Mouse (Mus musculus): ENCODE measurements around the gene 9130230L23Rik. TPM values are rescaled to one million over a fixed set of nuclear protein-coding genes. Genes with fewer than 3 reads are reported as not detected.

Gene 9130230L23Rik
- polyA plus RNA-seq, 1 experiment from 2014 or later = 1.7 TPM

DNA sequence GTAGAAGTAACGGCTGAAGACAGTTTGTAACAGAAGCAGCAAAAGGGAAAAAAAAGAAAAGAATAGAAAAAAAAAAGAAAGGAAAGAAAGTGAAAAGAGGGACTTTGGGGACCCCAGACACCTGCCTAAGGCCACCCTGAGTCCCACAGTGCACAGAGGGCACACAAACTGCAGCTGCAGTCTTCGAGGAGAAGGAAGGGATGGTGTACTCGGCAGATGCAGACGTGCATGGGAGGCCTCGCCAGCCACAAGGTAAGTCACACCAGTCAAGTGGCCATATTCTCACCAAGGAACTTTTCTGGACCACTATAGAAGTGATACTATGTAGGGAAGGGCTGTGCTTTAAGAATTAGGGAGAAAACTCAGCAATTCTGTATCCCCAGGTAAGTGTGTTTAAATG lies 69.3 kb downstream of the 9130230L23Rik start, which contains the start of gene Chrna9:
Gene Chrna9 (plus strand): TSS at position 139 of the 400 bp plus-strand sequence.
- Histone ChIP-seq H3K9me3 (ENCODE audit: low read length) (no peaks in the 10 kb centered on the region), H3K27me3 (replicated peaks; ENCODE audit: insufficient read depth, low read length) (no peaks in the 10 kb centered on the region), H3K4me2 (replicated peaks; ENCODE audit: low read depth, low read length) (no peak within 1 kb of the TSS), H3K4me1 (ENCODE audit: insufficient read depth, low read depth, low read length) (no peaks in the 10 kb centered on the region), H3K36me3 (ENCODE audit: insufficient read depth, low read length) (no peaks in the 10 kb centered on the region), H3K9ac (replicated peaks; ENCODE audit: low read depth) (no peak within 1 kb of the TSS), H3K27ac (ENCODE audit: low read length) (no peak within 1 kb of the TSS), H3K4me3 (ENCODE audit: low read depth, low read length) (no peak within 1 kb of the TSS)
- 83% methylated on average over 5 of the region's 5 CpGs for WGBS
- DNase-seq (ENCODE audit: low spot score) (no peak), ATAC-seq (no peak)
- no peak for TF ChIP-seq EP300 (IDR thresholded peaks at IDR 0.05)
- TF ChIP-seq CTCF (IDR thresholded peaks at IDR 0.05) = no peak

DNA sequence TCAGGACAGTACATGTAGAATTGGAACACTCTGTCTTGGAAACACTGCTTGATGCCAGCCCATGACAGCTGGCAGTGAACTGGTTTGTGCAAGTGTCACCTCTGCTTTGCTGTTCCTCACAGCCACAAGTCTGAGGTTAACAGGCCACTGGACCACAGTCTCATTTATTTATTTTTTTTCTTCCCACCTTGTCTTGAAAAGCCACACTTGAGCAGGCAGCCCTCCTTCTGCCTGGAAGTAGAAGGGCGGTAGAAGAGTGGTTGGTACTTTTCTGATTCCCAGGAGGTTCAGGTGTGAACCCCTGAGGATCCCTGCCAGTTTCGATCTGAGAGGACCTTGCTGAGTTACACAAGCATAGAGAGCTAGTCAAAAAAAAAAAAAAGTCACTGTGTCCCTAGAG lies 70.3 kb downstream of the 9130230L23Rik start:
- H3K27ac ChIP-seq (ENCODE audit: low read length) = no peak overlapping the region
- TF ChIP-seq CTCF (IDR thresholded peaks at IDR 0.05) (no peak), EP300 (IDR thresholded peaks at IDR 0.05) (no peak)
- whole genome bisulfite sequencing = 67% methylated on average over 2 of the region's 2 CpGs
- no peak for ATAC-seq
- H3K9ac ChIP-seq (replicated peaks; ENCODE audit: low read depth) = no peak overlapping the region
- H3K9me3 ChIP-seq (ENCODE audit: low read length) = no peaks in the 10 kb centered on the region
- no peaks in the 10 kb centered on the region for H3K4me1 ChIP-seq (ENCODE audit: insufficient read depth, low read depth, low read length)
- H3K36me3 ChIP-seq (ENCODE audit: insufficient read depth, low read length) = no peaks in the 10 kb centered on the region
- H3K4me3 ChIP-seq (ENCODE audit: low read depth, low read length) = no peak overlapping the region
- H3K27me3 ChIP-seq (replicated peaks; ENCODE audit: insufficient read depth, low read length) = no peaks in the 10 kb centered on the region
- DNase-seq (ENCODE audit: low spot score) = no peak
- no peak overlapping the region for H3K4me2 ChIP-seq (replicated peaks; ENCODE audit: low read depth, low read length)

DNA sequence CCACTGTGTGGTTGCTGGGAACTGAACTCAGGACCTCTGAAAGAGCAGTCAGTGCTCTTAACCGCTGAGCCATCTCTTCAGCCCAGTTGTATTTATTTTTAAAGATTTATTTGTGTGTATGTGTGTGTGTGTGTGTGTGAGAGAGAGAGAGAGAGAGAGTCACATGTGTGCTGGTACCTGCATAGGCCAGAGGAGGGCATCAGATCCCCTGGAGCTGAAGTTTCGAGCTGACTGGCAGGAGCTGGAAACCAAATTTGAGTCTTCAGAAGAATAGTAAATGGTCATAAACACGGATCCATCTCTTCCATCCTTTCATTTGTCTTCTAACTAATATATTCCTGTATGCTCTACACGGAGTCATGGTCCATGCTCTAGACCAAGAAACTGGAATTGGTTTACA lies 70.8 kb downstream of the 9130230L23Rik start:
- Histone ChIP-seq H3K27ac (ENCODE audit: low read length) (no peak overlapping the region), H3K4me2 (replicated peaks; ENCODE audit: low read depth, low read length) (no peak overlapping the region), H3K4me3 (ENCODE audit: low read depth, low read length) (no peak overlapping the region), H3K9me3 (ENCODE audit: low read length) (no peaks in the 10 kb centered on the region), H3K4me1 (ENCODE audit: insufficient read depth, low read depth, low read length) (no peaks in the 10 kb centered on the region), H3K9ac (replicated peaks; ENCODE audit: low read depth) (no peak overlapping the region), H3K27me3 (replicated peaks; ENCODE audit: insufficient read depth, low read length) (no peaks in the 10 kb centered on the region), H3K36me3 (ENCODE audit: insufficient read depth, low read length) (no peaks in the 10 kb centered on the region)
- ATAC-seq = no peak
- WGBS = 83% methylated on average over 4 of the region's 4 CpGs
- DNase-seq (ENCODE audit: low spot score) = no peak
- no peak for TF ChIP-seq CTCF (IDR thresholded peaks at IDR 0.05)
- TF ChIP-seq EP300 (IDR thresholded peaks at IDR 0.05) = no peak

DNA sequence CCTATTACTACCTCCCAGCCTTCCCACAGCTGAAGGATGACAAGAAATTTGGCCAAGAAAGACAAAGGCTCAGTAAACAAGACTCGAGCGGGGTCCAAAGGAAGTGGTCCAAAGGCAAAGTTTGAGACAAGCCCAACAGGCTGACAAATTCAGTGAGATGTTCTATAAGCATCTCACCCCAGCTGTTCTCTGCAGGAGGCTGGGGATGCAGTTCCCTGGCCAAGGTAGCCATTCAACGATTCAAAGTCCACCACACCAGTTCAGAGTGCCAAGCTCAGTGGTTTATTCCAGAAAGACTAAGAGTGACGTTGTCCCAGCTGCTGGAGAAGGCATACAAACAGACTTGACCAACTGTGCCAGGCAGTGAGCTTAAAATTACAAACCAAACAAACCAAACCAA lies 73.9 kb downstream of the 9130230L23Rik start:
- Histone ChIP-seq H3K27ac (ENCODE audit: low read length) (no peak overlapping the region), H3K4me2 (replicated peaks; ENCODE audit: low read depth, low read length) (no peak overlapping the region), H3K4me3 (ENCODE audit: low read depth, low read length) (no peak overlapping the region), H3K27me3 (replicated peaks; ENCODE audit: insufficient read depth, low read length) (no peaks in the 10 kb centered on the region), H3K9ac (replicated peaks; ENCODE audit: low read depth) (no peak overlapping the region), H3K36me3 (ENCODE audit: insufficient read depth, low read length) (no peaks in the 10 kb centered on the region), H3K9me3 (ENCODE audit: low read length) (no peaks in the 10 kb centered on the region), H3K4me1 (ENCODE audit: insufficient read depth, low read depth, low read length) (no peaks in the 10 kb centered on the region)
- ATAC-seq = no peak
- DNase-seq (ENCODE audit: low spot score) = no peak
- WGBS = 60% methylated on average over 4 of the region's 4 CpGs
- TF ChIP-seq EP300 (IDR thresholded peaks at IDR 0.05) (no peak), CTCF (IDR thresholded peaks at IDR 0.05) (no peak)

Small RNA genes lying within 50 kb of the gene (microRNA-seq; reads per million reads assigned to microRNA genes)
- not detected for gene Gm25952

Other genes with a start within 250 kb of the 9130230L23Rik start
- 7.0 and 7.5 TPM in 2 replicates for gene N4bp2, start 240.8 kb downstream of the 9130230L23Rik start, polyA plus RNA-seq (2015; fragmentation: Nextera tagmentation; extraction: Ambion mirVana)
- gene Rhoh, start 143.1 kb downstream of the 9130230L23Rik start, polyA plus RNA-seq (2015; fragmentation: Nextera tagmentation; extraction: Ambion mirVana) = 0.90 and 0.98 TPM in 2 replicates
- gene Chrna9, start 69.4 kb downstream of the 9130230L23Rik start, polyA plus RNA-seq (2015; fragmentation: Nextera tagmentation; extraction: Ambion mirVana) = 0.20 TPM in 1 of 2 replicates, not detected in the other
- 41.5 and 50.2 TPM in 2 replicates for gene Rbm47, start 168.8 kb upstream of the 9130230L23Rik start, polyA plus RNA-seq (2015; fragmentation: Nextera tagmentation; extraction: Ambion mirVana)